Mouse (Mus musculus) CH12.LX (cell line): ENCODE measurements at regions not wholly inside any gene's neighbourhood (a gene's known extent, or its start where the extent isn't known, plus 50 kb on each side); places are given as distances from the start of the nearest gene placed in this dataset.

ENCODE experiments used
- DNase-seq: peaks from one replicate; pipeline ENCODE4 v3.0.0-alpha.2; 2013; ENCODE audit errors: extremely low read depth
- H3K27ac ChIP-seq: 2 replicates; pipeline ENCODE4 v1.5.1; 2012; ENCODE audit warnings: low read depth, mild to moderate bottlenecking, control low read depth, moderate library complexity; ENCODE audit not compliant: insufficient read depth
- H3K27me3 ChIP-seq: replicated peaks from 2 replicates; pipeline ENCODE3; 2012; ENCODE audit warnings: inconsistent platforms
- H3K36me3 ChIP-seq, 2 experiments: replicated peaks in 1 of 2; 2 replicates each; pipeline versions ENCODE3 to v1.6.1; 2012; ENCODE audit warnings: inconsistent platforms in 1 of 2, low read length in 1 of 2, mild to moderate bottlenecking in 1 of 2, mixed read lengths in 1 of 2, moderate library complexity in 1 of 2; ENCODE audit not compliant: control insufficient read depth in 1 of 2, insufficient read depth in 1 of 2
- H3K4me1 ChIP-seq, 2 experiments: 2 replicates each; pipeline ENCODE4 v1.6.1; 2012; ENCODE audit warnings: inconsistent platforms in 1 of 2, moderate library complexity in 1 of 2; ENCODE audit not compliant: insufficient read depth in 2 of 2, control insufficient read depth in 1 of 2
- H3K4me2 ChIP-seq: 2 replicates; pipeline ENCODE4 v1.6.1; 2012; ENCODE audit warnings: low read depth, mild to moderate bottlenecking, control low read depth; ENCODE audit not compliant: poor library complexity, insufficient read depth, severe bottlenecking
- H3K4me3 ChIP-seq, 3 experiments: fragments of 150-350 bp in 1 of 3; sonication (generic) in 1 of 3; replicated peaks in 1 of 3; 2 replicates each; pipeline versions ENCODE3 to v1.5.1; 2011 to 2012; ENCODE audit warnings: low read depth in 2 of 3, low read length in 2 of 3, mild to moderate bottlenecking in 2 of 3, moderate library complexity in 2 of 3, control low read depth in 1 of 3, improper control_type of control experiment in 1 of 3, inconsistent platforms in 1 of 3, mixed read lengths in 1 of 3; ENCODE audit not compliant: poor library complexity in 1 of 3
- H3K79me2 ChIP-seq: replicated peaks from 2 replicates; pipeline ENCODE4 v1.6.1; 2012; ENCODE audit warnings: mild to moderate bottlenecking, moderate library complexity; ENCODE audit not compliant: control insufficient read depth, poor library complexity, insufficient read depth, severe bottlenecking; ENCODE audit errors: extremely low read depth
- H3K9ac ChIP-seq: 2 replicates; pipeline ENCODE4 v1.6.1; 2012; ENCODE audit warnings: low read depth, mild to moderate bottlenecking, control low read depth, moderate library complexity; ENCODE audit not compliant: insufficient read depth
- H3K9me3 ChIP-seq: replicated peaks from 2 replicates; pipeline ENCODE3; 2012; ENCODE audit warnings: low read length, inconsistent platforms, mixed read lengths
- BHLHE40 ChIP-seq: IDR thresholded peaks from 2 replicates; pipeline ENCODE4 v1.6.1; 2011; ENCODE audit warnings: mild to moderate bottlenecking, low read depth, low read length, improper control_type of control experiment
- CTCF ChIP-seq, 2 experiments: IDR thresholded peaks in 1 of 2; conservative IDR thresholded peaks in 1 of 2; 2 replicates each; pipeline ENCODE4 v1.5.1; 2011 to 2012; ENCODE audit warnings: low read depth in 2 of 2, low read length in 2 of 2, improper control_type of control experiment in 1 of 2, inconsistent platforms in 1 of 2, mild to moderate bottlenecking in 1 of 2, moderate library complexity in 1 of 2
- E2F4 ChIP-seq: IDR thresholded peaks from 2 replicates; pipeline ENCODE4 v1.6.1; 2011; ENCODE audit warnings: low read depth, low read length, improper control_type of control experiment; ENCODE audit not compliant: insufficient replicate concordance
- EP300 ChIP-seq: IDR thresholded peaks from 2 replicates; pipeline ENCODE4 v1.6.1; 2011; ENCODE audit warnings: low read length, improper control_type of control experiment
- ETS1 ChIP-seq: conservative IDR thresholded peaks from 2 replicates; pipeline ENCODE4 v1.6.1; 2012; ENCODE audit warnings: low read depth, mild to moderate bottlenecking, inconsistent platforms, low read length, improper control_type of control experiment, moderate library complexity
- JUND ChIP-seq: conservative IDR thresholded peaks from 2 replicates; pipeline ENCODE4 v1.6.1; 2011; ENCODE audit warnings: low read depth, low read length, improper control_type of control experiment
- KAT2A ChIP-seq: IDR thresholded peaks from 2 replicates; pipeline ENCODE4 v1.6.1; 2012; ENCODE audit warnings: low read length, improper control_type of control experiment, inconsistent platforms; ENCODE audit not compliant: insufficient replicate concordance
- MAFK ChIP-seq: IDR thresholded peaks from 2 replicates; pipeline ENCODE4 v1.6.1; 2011; ENCODE audit warnings: low read length, improper control_type of control experiment; ENCODE audit not compliant: insufficient replicate concordance
- MAX ChIP-seq: IDR thresholded peaks from 2 replicates; pipeline ENCODE4 v1.6.1; 2011; ENCODE audit warnings: low read length, improper control_type of control experiment
- NELFE ChIP-seq: IDR thresholded peaks from 2 replicates; pipeline ENCODE4 v1.6.1; 2011; ENCODE audit warnings: low read depth, low read length, improper control_type of control experiment
- NRF1 ChIP-seq: IDR thresholded peaks from 2 replicates; pipeline ENCODE4 v1.6.1; 2014; ENCODE audit warnings: low read depth, mild to moderate bottlenecking, inconsistent platforms, low read length, improper control_type of control experiment, moderate library complexity
- PAX5 ChIP-seq: IDR thresholded peaks from 2 replicates; pipeline ENCODE4 v1.6.1; 2012; ENCODE audit warnings: low read length, inconsistent platforms, mixed read lengths
- POLR2A ChIP-seq: IDR thresholded peaks from 2 replicates; pipeline ENCODE4 v1.6.1; 2011; ENCODE audit warnings: low read depth, mild to moderate bottlenecking, improper control_type of control experiment, low read length
- RAD21 ChIP-seq: IDR thresholded peaks from 2 replicates; pipeline ENCODE4 v1.6.1; 2011; ENCODE audit warnings: low read depth, mild to moderate bottlenecking, low read length, improper control_type of control experiment, moderate library complexity
- SMC3 ChIP-seq: IDR thresholded peaks from 2 replicates; pipeline ENCODE4 v1.6.1; 2011; ENCODE audit warnings: low read depth, low read length, improper control_type of control experiment
- TCF12 ChIP-seq: IDR thresholded peaks from 2 replicates; pipeline ENCODE4 v1.6.1; 2014; ENCODE audit warnings: low read depth, mild to moderate bottlenecking, inconsistent platforms, low read length, improper control_type of control experiment
- USF1 ChIP-seq: IDR thresholded peaks from 2 replicates; pipeline ENCODE4 v1.6.1; 2014; ENCODE audit warnings: low read depth, mild to moderate bottlenecking, inconsistent platforms, low read length, improper control_type of control experiment
- USF2 ChIP-seq: conservative IDR thresholded peaks from 2 replicates; pipeline ENCODE4 v1.6.1; 2011; ENCODE audit warnings: low read depth, low read length, improper control_type of control experiment
- ZC3H11A ChIP-seq: IDR thresholded peaks from 2 replicates; pipeline ENCODE4 v1.6.1; 2012; ENCODE audit warnings: low read depth, mild to moderate bottlenecking, inconsistent platforms, low read length, improper control_type of control experiment
- ZMIZ1 ChIP-seq: IDR thresholded peaks from 2 replicates; pipeline ENCODE4 v1.6.1; 2012; ENCODE audit warnings: low read depth, mild to moderate bottlenecking, inconsistent platforms, low read length, improper control_type of control experiment
- ZNF384 ChIP-seq: IDR thresholded peaks from 2 replicates; pipeline ENCODE4 v1.6.1; 2012; ENCODE audit warnings: low read depth, low read length, improper control_type of control experiment, inconsistent platforms
- dilution Hi-C: fragments of 300-500 bp; cut with MboI; formaldehyde crosslinking; loops from 2 replicates; pipeline ENCODE4 v1.14.3; 2020; ENCODE audit warnings: low sequenced_read_pairs; ENCODE audit not compliant: extremely low pct_unique_long_range_greater_than_20kb, extremely low pct_ligation_motif_present
- in situ Hi-C: fragments of 300-500 bp; cut with MboI; formaldehyde crosslinking; loops from 3 replicates; pipeline ENCODE4 v1.14.3; 2019; ENCODE audit warnings: low sequenced_read_pairs, low pct_ligation_motif_present, low pct_unique_long_range_greater_than_20kb, mixed read lengths

DNA sequence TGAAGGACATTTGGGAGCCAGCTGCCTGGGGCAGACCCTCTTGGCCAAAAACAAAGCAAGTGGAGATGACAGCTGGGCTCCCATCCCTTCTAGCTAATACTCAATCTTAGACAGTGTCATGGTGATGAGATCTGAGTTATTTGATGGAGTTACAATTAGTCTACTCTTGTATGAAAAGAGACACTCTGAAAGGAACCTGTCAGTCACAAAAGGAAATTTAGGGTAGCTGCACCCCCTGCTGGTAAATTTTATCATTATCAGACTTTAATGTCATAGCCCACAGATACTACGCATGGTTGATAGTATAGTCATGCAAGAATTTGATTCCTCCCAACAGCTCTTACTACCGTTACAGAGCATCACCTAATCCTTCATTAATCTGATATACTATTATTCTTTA lies 112.0 kb downstream of the Fam124b start:
- H3K4me2 ChIP-seq: no peak overlapping the region
- TF ChIP-seq ZC3H11A: peak; percentile 63; the same call in 1 of the 2 replicates
- TF ChIP-seq CTCF (conservative IDR thresholded peaks at IDR 0.05 in 1 of 2, IDR thresholded peaks at IDR 0.05 in 1 of 2; ENCODE audit: low read depth in 2 of 2, low read length in 2 of 2): peak in 1 of 2 experiments; percentile 76; a peak in 2 of 4 replicates
- no peak for TF ChIP-seq ZMIZ1
- peak; percentile 82 for TF ChIP-seq RAD21
- TF ChIP-seq SMC3: peak; percentile 80
- no peak for TF ChIP-seq USF2
- no peak overlapping the region for H3K27ac ChIP-seq
- dilution Hi-C loops: no loop called here
- no peaks in the 10 kb centered on the region for H3K27me3 ChIP-seq
- no peaks in the 10 kb centered on the region for H3K9me3 ChIP-seq
- H3K9ac ChIP-seq: no peak overlapping the region
- no peak overlapping the region for H3K4me3 ChIP-seq
- H3K79me2 ChIP-seq: no peaks in the 10 kb centered on the region
- peaks cover 0 to 5% of the 10 kb centered on the region in 2 experiments; a peak in 2 of 4 replicates for H3K4me1 ChIP-seq
- H3K36me3 ChIP-seq: no peaks in the 10 kb centered on the region
- peak; percentile 57 for DNase-seq
- in situ Hi-C loops: loop anchor here (10.0 kb wide), 1 partner anchor 321 kb away; no protein-coding TSS in a partner anchor

DNA sequence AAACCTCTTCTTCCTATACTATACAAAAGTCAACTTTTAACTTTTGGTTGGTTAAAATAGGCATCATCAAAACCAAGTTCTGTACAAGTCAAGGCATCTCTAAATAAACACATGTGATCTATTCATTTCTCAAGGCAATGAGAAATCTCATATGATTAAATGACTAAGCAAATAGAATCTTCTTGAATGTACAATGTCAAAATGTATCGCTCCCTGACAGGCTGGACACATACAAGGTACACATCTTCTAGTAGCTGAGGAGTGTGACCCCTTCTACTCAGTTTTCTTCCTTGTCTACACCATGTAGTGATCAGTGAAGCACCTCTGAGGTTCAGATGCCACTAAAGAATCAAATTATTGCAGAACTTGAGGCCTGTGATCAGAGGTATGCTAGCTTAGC lies 120.0 kb downstream of the Fam124b start:
- H3K9ac ChIP-seq: no peak overlapping the region
- H3K27ac ChIP-seq: no peak overlapping the region
- DNase-seq: no peak
- no peaks in the 10 kb centered on the region for H3K36me3 ChIP-seq
- no peak overlapping the region for H3K4me2 ChIP-seq
- in situ Hi-C loops: no loop called here
- dilution Hi-C loops: no loop called here
- TF ChIP-seq ZMIZ1 (no peak), E2F4 (no peak), POLR2A (no peak), BHLHE40 (no peak), ETS1 (no peak), ZNF384 (no peak), NRF1 (no peak), MAX (no peak), PAX5 (no peak), USF1 (no peak), TCF12 (no peak), KAT2A (no peak), NELFE (no peak), MAFK (no peak), EP300 (no peak), JUND (no peak)
- no peaks in the 10 kb centered on the region for H3K79me2 ChIP-seq
- H3K27me3 ChIP-seq: no peaks in the 10 kb centered on the region
- H3K4me3 ChIP-seq: no peak overlapping the region
- no peaks in the 10 kb centered on the region for H3K9me3 ChIP-seq
- H3K4me1 ChIP-seq: no peaks in the 10 kb centered on the region
